Mouse (Mus musculus) midbrain, embryonic 14.5 days (tissue): Measurements from ENCODE around the gene Pcbp4. TPM values are rescaled to one million over a fixed set of nuclear protein-coding genes. Genes with fewer than 3 reads are reported as not detected.

Experiments used
- ATAC-seq: fragments of 200-750 bp; cut with Nextera tagmentation; 2 replicates; pipeline ENCODE4 v1.8.0; 2017; ENCODE audit warnings: moderate number of reproducible peaks, moderate library complexity; ENCODE audit not compliant: low FRiP score, low TSS enrichment
- DNase-seq: peaks from one replicate; pipeline ENCODE4 v3.0.0-alpha.2; 2015
- H3K27ac ChIP-seq: fragments of 300-500 bp; sonication (generic); replicated peaks from 2 replicates; pipeline ENCODE4 v1.5.1; 2014; ENCODE audit warnings: mild to moderate bottlenecking, low read depth, low read length, moderate library complexity
- H3K27me3 ChIP-seq: fragments of 300-500 bp; sonication (generic); 2 replicates; pipeline ENCODE4 v1.6.1; 2014; ENCODE audit warnings: low read length, control low read depth, mixed read lengths; ENCODE audit not compliant: control insufficient read depth, insufficient read depth
- H3K36me3 ChIP-seq: fragments of 300-500 bp; sonication (generic); 2 replicates; pipeline ENCODE4 v1.6.1; 2014; ENCODE audit warnings: low read length, control low read depth; ENCODE audit not compliant: control insufficient read depth, insufficient read depth
- H3K4me1 ChIP-seq: fragments of 300-500 bp; sonication (generic); 2 replicates; pipeline ENCODE4 v1.6.1; 2014; ENCODE audit warnings: mild to moderate bottlenecking, antibody characterized with exemption, low read length, control low read depth; ENCODE audit not compliant: control insufficient read depth, insufficient read depth
- H3K4me2 ChIP-seq: fragments of 300-500 bp; sonication (generic); 2 replicates; pipeline ENCODE4 v1.6.1; 2014; ENCODE audit warnings: mild to moderate bottlenecking, low read length, moderate library complexity
- H3K4me3 ChIP-seq: fragments of 300-500 bp; sonication (generic); replicated peaks from 2 replicates; pipeline ENCODE4 v1.5.1; 2014; ENCODE audit warnings: low read depth, low read length
- H3K9ac ChIP-seq: fragments of 300-500 bp; sonication (generic); replicated peaks from 2 replicates; pipeline ENCODE4 v1.6.1; 2014; ENCODE audit warnings: mild to moderate bottlenecking, low read length, moderate library complexity
- H3K9me3 ChIP-seq: fragments of 300-500 bp; sonication (generic); 2 replicates; pipeline ENCODE4 v1.6.1; 2016; ENCODE audit warnings: low read length, control low read depth, mixed read lengths; ENCODE audit not compliant: control insufficient read depth
- WGBS: fragments of 180-500 bp; shearing (Covaris S2); extraction: QIAGEN DNeasy Blood & Tissue Kit; methylation state at CpG from one replicate; pipeline ENCODE4 v1.1.7; 2014; 5-methylcytosine and 5-hydroxymethylcytosine counted together
- polyA plus RNA-seq: library from polyadenylated mRNA; unstranded; fragments of >200 nt; fragmentation: Nextera tagmentation; extraction: Ambion mirVana; gene quantifications from 2 replicates; pipeline ENCODE4 v1.2.1, GENCODE M21; 2014

The Pcbp4 gene
- polyA plus RNA-seq, 1 experiment from 2014 or later: 219 TPM

GRCm38 (mm10) chr9:106450661-106451060 lies 2.4 kb upstream of the Pcbp4 start:
- H3K27ac ChIP-seq: no peak overlapping the region
- DNase-seq: no peak
- H3K4me2 ChIP-seq: no peak overlapping the region
- H3K9ac ChIP-seq: no peak overlapping the region
- ATAC-seq: no peak
- H3K36me3 ChIP-seq: no peaks in the 10 kb centered on the region
- H3K4me3 ChIP-seq: no peak overlapping the region
- H3K27me3 ChIP-seq: no peaks in the 10 kb centered on the region
- H3K9me3 ChIP-seq: no peaks in the 10 kb centered on the region
- WGBS: 21% methylated on average over 9 of the region's 9 CpGs
- H3K4me1 ChIP-seq: peaks cover 40% of the 10 kb centered on the region

- Histone ChIP-seq H3K36me3 (no peaks in the 10 kb centered on the region; the same call in 1 of the 2 replicates), H3K27ac (no peak overlapping the region), H3K4me1 (peaks cover 44% of the 10 kb centered on the region), H3K27me3 (no peaks in the 10 kb centered on the region), H3K9ac (no peak overlapping the region), H3K4me2 (no peak overlapping the region), H3K9me3 (no peaks in the 10 kb centered on the region), H3K4me3 (no peak overlapping the region)
- 74% methylated on average over 11 of the region's 11 CpGs for WGBS
- ATAC-seq (no peak), DNase-seq (no peak)
Observed at GRCm38 (mm10) chr9:106451298-106451697, 1.8 kb upstream of the Pcbp4 start.

GRCm38 (mm10) chr9:106451899-106452298 lies 1.2 kb upstream of the Pcbp4 start:
- DNase-seq (no peak), ATAC-seq (no peak)
- Histone ChIP-seq H3K4me1 (peaks cover 44% of the 10 kb centered on the region), H3K4me2 (peak overlapping the region; percentile 100; the same call in 1 of the 2 replicates), H3K27ac (no peak overlapping the region), H3K4me3 (no peak overlapping the region), H3K36me3 (no peaks in the 10 kb centered on the region; the same call in 1 of the 2 replicates), H3K27me3 (no peaks in the 10 kb centered on the region), H3K9me3 (no peaks in the 10 kb centered on the region), H3K9ac (peak overlapping the region; percentile 95; the same call in 1 of the 2 replicates)
- WGBS: 61% methylated on average over 2 of the region's 2 CpGs

- no peaks in the 10 kb centered on the region for H3K27me3 ChIP-seq
- H3K9me3 ChIP-seq: no peaks in the 10 kb centered on the region
- H3K4me3 ChIP-seq: peak overlapping the region; percentile 80; the same call in 1 of the 2 replicates
- peak overlapping the region; percentile 100 for H3K4me2 ChIP-seq
- peaks cover 46% of the 10 kb centered on the region for H3K4me1 ChIP-seq
- no peak for ATAC-seq
- peak overlapping the region; percentile 95; the same call in 1 of the 2 replicates for H3K9ac ChIP-seq
- peak overlapping the region; percentile 96; the same call in 1 of the 2 replicates for H3K27ac ChIP-seq
- DNase-seq: no peak
- H3K36me3 ChIP-seq: no peaks in the 10 kb centered on the region; the same call in 1 of the 2 replicates
- WGBS: 14% methylated on average over 6 of the region's 6 CpGs
Observed at GRCm38 (mm10) chr9:106452351-106452750, 740 bp upstream of the Pcbp4 start.

- DNase-seq: peak; percentile 65
- Histone ChIP-seq H3K27me3 (no peaks in the 10 kb centered on the region), H3K4me2 (peak overlapping the region; percentile 100), H3K9me3 (no peaks in the 10 kb centered on the region), H3K36me3 (no peaks in the 10 kb centered on the region; the same call in 1 of the 2 replicates), H3K4me3 (peak overlapping the region; percentile 80), H3K4me1 (peaks cover 48% of the 10 kb centered on the region), H3K27ac (peak overlapping the region; percentile 96), H3K9ac (peak overlapping the region; percentile 95)
- peak; percentile 7; the same call in 1 of the 2 replicates for ATAC-seq
- WGBS: 2% methylated on average over 6 of the region's 7 CpGs
Observed at GRCm38 (mm10) chr9:106452821-106453220, 270 bp upstream of the Pcbp4 start.

- peak; percentile 66 for DNase-seq
Observed at GRCm38 (mm10) chr9:106454071-106454761, 1.1 kb downstream of the Pcbp4 start.

GRCm38 (mm10) chr9:106454888-106455681 lies 2.0 kb downstream of the Pcbp4 start:
- Histone ChIP-seq H3K27ac (peak overlapping the region; percentile 96), H3K4me3 (peak overlapping the region; percentile 80), H3K36me3 (peaks cover 10% of the 10 kb centered on the region), H3K27me3 (no peaks in the 10 kb centered on the region), H3K4me2 (peak overlapping the region; percentile 100), H3K9me3 (no peaks in the 10 kb centered on the region), H3K9ac (peak overlapping the region; percentile 95), H3K4me1 (peaks cover 48% of the 10 kb centered on the region)
- ATAC-seq (peak; percentile 36), DNase-seq (peak; percentile 76)
- under 1% methylated on average over 17 of the region's 17 CpGs for WGBS

More at GRCm38 (mm10) chr9:106454071-106454761, 1.1 kb downstream of the Pcbp4 start:
- no peaks in the 10 kb centered on the region for H3K9me3 ChIP-seq
- peak overlapping the region; percentile 95 for H3K9ac ChIP-seq
- under 1% methylated on average over 19 of the region's 20 CpGs for WGBS
- peak overlapping the region; percentile 100 for H3K4me2 ChIP-seq
- H3K27ac ChIP-seq: peak overlapping the region; percentile 96
- H3K4me1 ChIP-seq: peaks cover 45% of the 10 kb centered on the region
- H3K4me3 ChIP-seq: peak overlapping the region; percentile 80
- ATAC-seq: peak; percentile 18; the same call in 1 of the 2 replicates
- H3K27me3 ChIP-seq: no peaks in the 10 kb centered on the region
- H3K36me3 ChIP-seq: peaks cover 5% of the 10 kb centered on the region; the same call in 1 of the 2 replicates

GRCm38 (mm10) chr9:106456325-106457162 lies 3.5 kb downstream of the Pcbp4 start:
- Histone ChIP-seq H3K27ac (peak overlapping the region; percentile 96), H3K4me2 (peak overlapping the region; percentile 100), H3K27me3 (no peaks in the 10 kb centered on the region), H3K9ac (peak overlapping the region; percentile 95), H3K4me1 (peaks cover 48% of the 10 kb centered on the region), H3K4me3 (peak overlapping the region; percentile 80), H3K9me3 (no peaks in the 10 kb centered on the region), H3K36me3 (peaks cover 23% of the 10 kb centered on the region)
- 19% methylated on average over 15 of the region's 15 CpGs for WGBS
- DNase-seq (peak; percentile 70), ATAC-seq (no peak)
